Mouse (Mus musculus) WW6 (cell line): Measurements from ENCODE around the gene Phkg1.
"Not testable (repeated sequence)": the region's sequence is repeated elsewhere in the genome, so short reads cannot be mapped to it uniquely, and the experiment has no call there.

Experiments used
- DNase-seq: peaks from one replicate; pipeline ENCODE4 v3.0.0-alpha.2; 2013; ENCODE audit warnings: low read depth, low spot score

Gene Phkg1

DNA sequence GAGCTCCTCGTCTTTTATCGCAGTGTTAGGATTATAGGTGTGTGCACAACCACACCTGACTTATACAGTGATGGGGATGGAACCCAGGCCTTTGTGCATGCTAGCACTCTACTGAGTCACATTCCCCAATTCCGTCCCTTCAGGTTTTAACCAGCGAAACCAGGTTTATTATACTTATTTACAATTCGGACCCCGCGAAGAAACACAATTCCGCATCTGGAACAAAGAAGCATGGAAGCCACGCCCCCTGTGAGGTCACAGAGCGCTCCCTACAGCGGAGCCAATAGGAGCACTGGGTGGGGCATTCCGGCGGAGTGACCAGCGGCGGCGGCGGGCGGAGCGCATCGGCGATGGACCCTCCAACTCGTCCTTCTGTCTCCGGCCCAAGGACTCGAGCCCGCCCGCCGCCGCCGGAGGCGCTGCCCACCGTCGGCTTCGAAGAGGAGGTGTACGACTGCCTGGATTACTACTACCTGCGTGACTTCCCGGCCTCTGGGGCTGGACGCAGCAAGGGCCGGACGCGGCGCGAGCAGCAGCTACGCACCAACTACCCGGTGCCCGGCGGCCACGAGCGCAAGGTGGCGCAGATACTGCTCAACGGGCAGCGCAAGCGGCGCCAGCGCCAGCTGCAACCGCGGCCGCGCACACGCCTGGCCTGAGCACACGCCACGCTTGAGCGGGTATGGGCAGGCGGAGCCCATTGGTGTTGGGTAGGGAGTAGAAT, 10.1 kb upstream of the Phkg1 start, which contains the start of gene Nupr1l:
Gene Nupr1l, plus strand, starts transcription at position 299 of the 724 bp plus-strand sequence.
- DNase-seq = no peak

DNA sequence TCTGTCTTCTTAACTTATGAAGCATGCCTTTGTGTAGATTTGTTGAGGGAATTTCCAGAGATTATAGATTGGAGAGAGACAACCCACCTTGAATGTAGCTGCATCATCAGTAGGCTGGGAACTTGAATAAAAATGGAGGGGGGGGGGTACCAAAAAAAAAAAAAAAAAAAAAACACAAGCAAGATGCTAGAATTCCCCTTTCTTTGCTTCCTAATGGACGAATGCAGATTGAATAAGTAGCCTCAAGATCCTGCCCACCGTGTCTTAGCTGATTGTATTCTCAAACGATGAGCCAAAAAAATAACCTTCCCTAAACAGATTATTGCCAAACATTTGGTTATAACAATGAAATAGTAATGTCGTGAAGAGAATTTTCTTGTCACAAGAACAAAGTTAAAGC, 9.4 kb upstream of the Phkg1 start:
- no peak for DNase-seq

DNA sequence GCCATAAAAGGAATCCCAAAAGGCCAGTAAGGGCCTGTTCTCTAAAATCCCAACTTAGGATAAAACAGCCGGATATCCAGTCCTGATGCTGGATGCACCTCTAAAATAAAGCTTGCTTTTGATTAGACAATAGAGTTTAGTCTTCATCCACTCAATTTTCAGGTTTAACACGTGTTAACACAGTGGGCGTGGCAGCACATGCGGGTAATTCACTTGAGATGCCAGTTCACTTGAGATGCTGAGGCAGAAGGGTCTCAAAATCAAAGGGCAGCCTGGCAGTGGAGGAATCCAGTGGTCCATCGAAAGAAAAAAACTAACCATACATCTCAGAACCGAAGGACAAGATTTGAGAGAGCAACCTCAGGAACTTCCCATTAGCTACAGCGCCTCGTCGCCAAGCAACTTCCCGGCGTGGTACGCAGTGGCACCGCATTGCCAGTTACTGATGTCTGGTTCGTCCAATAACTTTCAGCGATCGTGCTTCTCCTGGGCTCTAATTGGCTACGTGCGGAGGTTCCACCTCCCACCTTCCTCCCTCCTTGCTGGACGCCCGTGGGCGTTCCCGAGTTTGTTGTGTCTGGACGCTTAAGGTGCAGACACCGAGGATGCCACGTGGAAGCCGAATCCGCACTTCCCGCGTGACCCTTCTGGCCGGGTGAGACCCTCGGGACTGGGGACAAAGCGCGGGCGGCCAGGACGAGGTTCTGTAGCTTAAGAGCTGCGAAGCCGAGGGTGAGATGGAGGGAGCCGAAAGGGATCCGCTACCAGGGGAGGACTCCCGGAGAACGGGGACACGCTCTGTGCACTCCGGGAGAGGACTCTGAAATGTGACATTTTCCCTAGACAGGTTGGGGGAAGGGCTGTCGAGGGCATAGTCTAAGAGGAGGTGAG, 2.9 kb downstream of the Phkg1 start, which contains the start of gene Zbed5:
Gene Zbed5, plus strand, starts transcription at position 526 of the 891 bp plus-strand sequence.
- DNase-seq = peak; percentile 90

DNA sequence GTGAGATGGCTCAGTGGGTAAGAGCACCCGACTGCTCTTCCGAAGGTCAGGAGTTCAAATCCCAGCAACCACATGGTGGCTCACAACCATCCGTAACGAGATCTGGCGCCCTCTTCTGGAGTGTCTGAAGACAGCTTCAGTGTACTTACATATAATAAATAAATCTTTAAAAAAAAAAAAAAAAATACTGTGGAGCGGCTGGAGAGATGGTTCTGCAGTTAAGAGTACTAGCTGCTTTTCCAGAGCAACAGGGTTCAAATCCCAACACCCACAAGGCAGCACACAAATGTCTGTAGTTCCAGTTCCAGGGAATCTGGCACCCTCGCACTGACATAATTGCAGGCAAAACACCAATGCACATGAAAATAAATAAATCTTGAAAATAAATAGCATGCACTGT, 8.0 kb downstream of the Phkg1 start:
- DNase-seq = not testable (repeated sequence)

DNA sequence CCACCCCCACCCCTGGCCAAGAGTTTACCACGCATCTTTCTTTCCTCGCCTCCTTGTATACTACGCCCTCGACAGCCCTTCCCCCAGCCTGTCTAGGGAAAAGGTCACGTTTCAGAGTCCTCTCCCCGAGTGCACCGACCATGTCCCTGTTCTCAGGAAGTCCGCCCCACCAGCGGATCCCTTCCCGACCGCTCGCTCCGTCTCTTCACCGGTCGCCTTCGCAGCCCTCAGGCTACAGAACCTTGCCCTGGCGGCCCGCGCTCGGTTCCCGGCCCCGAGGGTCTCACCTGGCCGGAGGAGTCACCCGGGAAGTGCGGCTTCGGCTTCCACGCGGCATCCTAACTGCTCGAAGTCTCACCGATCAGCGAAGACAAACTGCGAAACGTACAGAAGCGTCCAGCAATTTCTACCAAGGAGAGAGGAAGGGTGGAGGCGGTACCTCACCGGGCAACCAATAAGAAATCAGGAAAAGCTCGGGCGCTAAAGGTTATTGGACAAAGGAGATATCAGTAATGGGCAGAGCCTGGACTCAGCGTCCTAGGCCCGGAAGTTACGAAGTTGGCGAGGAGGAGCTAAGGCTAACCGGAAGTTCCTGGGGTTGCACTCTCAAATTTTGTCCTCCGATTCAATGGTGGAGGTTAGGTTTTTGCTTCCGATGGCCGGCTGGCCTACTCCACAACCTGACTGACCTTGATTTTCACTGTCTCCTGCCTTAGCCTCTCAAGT, 11.3 kb downstream of the Phkg1 start, which contains the start of gene Chchd2:
Gene Chchd2, minus strand, starts transcription at position 560 of the 726 bp plus-strand sequence.
- peak; percentile 93 for DNase-seq

DNA sequence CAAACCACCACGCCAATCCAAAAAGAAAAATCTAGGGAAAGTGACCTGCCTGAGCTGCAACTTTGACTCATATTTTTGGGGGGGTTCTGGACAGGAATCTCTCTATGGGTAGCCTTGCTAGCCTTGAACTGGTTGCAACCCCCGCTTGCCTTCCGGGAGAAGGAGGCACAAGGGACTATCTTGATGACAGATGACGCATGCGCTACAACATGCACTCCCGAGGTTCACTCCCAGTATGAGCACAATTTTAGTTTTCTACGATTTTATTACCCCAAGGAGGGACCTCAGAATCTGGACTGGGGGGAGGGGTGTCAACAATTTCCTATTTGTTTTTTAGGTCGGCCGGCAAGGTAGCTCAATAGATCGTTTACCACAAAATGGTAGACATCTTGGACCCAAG, 12.1 kb downstream of the Phkg1 start:
- DNase-seq = no peak

DNA sequence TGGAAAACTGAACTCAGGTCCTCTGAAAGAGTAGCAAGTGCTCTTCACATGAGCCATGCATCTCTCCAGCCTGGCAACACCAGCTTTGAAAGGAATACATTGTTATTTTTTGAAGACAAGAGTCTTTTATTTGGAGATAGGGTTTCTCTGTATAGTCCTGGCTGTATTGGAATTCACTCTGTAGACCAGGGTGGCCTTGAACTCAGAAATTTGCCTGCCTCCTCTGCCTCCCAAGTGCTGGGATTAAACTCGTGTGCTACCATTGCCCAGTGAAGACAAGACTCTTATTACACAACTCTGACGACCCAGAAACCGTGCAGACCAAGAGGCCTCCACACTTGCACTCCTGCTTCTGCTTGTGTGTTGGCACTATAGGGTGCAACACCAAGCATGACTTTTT, 18.5 kb downstream of the Phkg1 start:
- no peak for DNase-seq

DNA sequence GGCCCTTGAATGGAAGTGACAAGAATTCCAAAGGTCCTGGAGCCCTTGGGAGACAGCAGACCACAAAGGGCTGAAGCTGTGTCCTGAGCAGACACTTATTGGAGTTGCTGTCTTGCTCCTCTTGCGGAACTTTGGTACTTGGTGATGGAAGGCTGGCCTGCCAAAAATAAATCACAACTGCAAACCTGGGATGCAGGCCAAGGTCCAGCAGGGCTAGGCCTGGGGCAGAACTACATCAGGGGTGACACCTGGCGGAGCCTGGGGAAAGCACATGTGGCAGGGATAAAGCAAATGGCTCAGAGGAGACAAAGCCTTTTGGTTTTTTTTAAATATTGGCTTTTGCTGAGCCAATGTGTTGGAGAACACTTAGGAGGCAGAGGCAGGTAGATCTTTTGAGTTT, 19.4 kb downstream of the Phkg1 start:
- DNase-seq = no peak

DNA sequence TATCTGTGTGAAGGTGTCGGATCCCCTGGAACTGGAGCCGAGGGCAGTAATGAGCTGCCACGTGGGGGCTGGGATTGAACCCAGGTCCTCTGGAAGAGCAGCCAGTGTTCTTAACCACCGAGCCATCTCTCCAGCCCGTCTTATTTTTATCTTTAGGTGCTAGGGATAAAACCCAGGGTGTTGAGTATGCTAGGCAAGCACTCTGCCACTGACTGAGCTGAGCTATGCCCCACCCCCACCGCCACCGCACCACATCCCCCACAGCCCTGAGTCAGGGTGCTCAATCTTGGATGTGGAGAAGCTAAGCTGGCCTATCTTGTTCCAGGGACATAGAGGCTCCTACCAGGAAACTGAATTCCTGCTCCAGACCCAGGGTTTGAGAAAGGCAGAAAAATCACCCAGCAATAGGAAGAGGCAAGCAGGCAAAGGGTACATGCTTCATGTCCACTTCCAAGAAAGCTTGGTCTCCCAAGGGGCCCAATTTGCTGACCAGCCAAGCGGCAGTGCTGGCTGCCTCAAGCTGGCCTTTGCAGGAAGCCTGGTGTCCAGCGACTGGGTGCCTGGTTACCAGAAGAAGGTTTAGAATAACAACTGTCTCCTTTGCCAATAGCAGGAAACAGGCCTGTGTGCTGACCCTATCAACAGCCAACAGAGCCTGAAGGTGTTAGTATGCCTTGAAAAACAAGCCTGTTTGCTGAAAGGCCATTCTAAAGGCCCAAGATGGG, 20.5 kb downstream of the Phkg1 start:
- DNase-seq = no peak

DNA sequence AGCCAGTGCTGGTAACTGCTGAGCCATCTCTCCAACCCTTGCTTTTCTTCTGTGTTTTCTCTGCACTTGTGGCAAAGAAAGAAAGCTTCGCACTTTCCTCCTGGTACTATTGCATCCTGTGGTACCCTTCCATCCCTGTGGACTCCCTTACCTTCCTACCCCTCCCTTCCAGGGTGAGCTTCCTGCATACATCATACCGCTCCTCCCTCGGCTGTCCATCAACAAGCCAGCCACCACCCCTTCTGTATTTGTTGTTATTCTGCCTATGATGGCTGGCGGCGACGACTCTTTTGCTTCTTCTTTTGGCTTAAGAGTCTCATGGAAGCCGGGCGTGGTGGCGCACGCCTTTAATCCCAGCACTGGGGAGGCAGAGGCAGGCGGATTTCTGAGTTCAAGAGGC, 23.3 kb downstream of the Phkg1 start:
- DNase-seq = no peak

DNA sequence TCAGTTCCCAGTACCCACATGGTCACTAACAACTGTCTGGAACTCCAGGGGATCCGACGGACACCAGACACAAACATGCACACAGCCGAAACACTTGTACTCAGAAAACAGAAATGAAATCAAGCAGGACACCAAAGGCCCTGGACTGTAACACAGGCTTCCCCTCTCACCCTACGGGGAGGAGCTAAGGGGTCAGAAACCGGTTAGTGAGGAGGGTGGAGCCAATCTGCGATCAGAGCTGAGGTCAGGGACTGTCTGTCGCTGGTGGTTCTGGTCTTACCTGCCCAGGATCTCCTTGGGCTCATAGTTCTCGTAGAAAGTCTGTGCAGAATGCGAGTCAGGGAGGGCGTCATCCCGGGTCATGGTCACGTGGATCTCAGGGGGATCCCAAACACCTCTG, 24.4 kb downstream of the Phkg1 start:
- DNase-seq = no peak

DNA sequence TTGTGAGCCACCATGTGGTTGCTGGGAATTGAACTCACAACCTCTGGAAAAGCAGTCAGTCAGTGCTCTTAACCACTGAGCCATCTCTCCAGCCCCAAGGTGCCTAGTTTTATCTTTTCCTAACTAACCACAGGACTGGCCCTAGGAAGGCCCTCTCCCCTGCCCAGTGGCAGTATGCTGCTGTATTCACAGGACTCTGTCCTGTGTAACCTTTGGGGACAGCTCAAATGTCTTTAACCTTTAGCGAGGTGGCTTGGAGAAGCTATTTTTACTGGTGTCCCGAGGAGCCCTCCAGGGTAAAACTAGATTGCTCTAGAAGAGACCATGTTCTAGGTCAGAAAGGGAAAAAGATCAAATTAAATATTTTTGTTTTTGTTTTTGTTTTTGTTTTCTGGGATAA, 27.1 kb downstream of the Phkg1 start:
- DNase-seq = no peak

DNA sequence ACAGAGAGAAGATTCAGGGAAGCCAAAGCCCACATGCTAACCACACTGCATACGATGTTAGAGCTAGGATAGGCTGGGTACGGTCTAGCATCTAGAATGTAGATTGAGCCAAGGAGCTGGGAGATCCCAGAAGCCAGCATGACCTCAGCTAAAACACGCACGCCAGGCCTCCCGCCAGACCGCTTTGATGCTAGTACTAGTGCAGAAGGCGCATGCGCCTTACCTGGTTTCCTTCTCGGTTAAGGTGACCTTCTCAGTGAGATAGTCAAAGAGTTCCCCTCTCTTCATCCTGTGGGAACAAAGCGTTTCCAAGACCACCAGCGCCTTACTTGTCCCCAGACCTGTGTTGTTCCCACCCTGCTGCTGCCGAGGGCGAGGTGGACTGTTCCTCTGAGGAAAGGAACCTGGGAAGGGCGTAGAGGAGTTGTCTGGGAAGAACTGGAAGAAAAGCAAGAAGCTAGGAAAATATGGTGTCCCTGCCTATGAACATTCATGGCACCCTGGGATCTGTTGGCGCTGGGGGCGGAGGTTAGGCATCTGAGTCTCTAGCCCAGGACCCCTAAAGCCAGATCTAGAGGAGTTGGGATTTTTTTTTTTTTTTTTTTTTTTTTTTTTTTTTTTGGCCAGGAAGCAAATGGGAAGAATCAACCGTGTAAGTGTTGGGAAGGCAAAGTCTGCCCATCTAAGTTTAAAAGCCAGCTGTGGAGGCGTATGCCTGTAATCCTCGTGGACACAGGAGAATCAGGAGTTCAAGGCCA, 28.9 kb downstream of the Phkg1 start:
- peak; percentile 81 for DNase-seq

DNA sequence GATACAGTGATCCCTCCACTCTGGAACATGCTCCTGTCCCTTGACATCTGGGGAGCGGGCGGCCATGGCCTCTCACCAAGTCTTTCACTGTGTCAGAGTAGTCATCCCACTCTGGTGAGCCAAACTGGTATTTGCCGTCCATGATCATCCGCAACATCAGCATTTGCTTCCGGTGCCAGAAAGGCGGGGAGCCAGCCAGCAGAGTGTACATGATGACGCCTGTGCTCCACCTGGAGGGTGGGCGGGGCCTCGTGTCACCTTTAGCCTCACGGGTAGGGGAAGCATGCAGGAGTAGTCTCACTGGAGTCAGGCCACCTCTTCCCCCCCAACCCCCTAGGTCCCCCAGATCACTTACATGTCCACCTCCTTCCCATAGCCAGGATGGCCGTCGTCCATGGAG, 32.5 kb downstream of the Phkg1 start:
- DNase-seq = no peak

DNA sequence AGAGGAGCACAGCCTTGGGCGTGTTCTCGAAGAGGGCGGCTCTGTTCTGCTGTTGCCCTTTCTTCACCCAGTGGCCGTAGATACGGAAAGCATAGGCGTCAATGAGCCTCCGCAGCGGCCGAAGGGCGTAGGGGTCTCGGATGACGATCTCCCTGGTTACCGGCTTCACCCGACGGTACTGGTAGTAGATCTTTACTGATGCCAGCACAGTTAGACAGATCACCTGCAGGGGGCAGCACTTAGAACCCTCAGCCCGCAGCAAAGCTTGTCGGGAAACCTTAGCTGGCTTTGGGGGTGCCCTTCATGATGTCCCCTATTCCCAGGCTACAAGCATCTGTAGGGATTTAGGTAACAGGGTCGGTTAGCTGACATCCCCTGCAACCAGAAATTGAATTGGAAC, 33.9 kb downstream of the Phkg1 start:
- DNase-seq = no peak

DNA sequence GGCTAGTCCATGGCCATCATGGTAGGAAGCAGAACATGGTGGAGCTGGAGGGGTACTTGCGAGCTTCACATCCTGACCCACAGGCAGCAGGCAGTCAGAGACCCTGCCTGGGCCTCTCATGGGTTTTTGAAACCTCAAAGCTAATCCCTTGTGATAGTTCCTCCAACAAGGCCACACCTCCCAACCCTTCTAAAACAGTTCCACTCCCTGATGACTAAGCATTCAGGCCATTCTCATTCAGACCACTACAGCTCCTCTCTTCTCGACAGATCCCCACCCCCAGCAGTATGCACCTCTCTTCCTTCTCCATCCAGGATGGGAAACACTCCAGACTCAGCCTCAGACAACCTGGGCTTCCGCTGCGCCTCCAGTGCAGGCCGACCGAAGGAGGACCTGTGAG, 36.0 kb downstream of the Phkg1 start:
- DNase-seq = no peak

DNA sequence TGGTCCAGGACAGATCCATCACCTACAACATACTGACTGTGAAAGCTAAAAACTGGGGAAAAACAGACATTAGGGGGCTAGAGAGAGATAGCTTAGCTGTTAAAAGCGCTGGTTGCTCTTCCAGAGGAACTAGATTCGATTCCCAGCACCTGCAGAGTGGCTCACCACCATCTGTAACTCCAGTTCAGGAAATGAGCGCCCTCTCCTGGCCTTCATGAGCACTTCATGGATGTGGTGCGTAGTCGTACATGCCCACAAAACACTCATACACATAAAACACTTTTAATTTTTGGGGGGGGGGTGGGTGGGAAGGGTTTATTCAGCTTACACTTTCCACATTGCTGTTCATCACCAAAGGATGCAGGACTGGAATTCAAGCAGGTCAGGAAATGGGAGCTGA, 41.9 kb downstream of the Phkg1 start:
- no peak for DNase-seq

DNA sequence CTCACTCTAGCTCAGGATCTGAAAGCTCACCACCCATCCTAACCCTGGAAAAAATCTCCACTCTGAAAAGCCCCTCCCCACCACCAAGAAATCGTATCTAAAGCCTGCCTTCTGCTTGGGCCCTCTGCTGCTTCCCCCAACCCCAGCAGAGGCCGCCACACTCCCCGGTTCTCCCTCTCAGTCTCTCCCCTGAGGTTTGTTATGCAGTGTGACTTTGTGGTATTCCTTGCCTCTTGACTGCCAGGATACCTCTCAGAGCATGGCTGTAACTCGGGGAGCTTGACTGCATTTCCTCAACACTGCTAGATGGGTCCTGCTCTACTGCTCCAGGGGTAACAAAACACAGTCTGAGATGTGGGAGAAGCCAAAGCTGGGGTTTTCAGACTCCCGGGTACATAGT, 43.2 kb downstream of the Phkg1 start:
- no peak for DNase-seq

DNA sequence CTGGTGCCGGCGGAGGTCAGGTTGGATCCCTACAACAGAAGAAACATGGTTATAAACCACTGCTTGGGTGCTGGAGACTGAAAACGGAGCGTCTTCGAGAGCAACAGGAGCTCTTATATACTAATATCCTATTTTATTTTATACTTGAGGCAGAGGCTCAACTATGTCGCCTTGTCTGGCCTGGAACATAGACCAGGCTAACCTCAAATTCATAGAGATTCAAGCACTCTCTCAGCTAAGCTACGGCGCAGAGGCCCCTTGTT, 50.9 kb downstream of the Phkg1 start:
- DNase-seq = no peak

DNA sequence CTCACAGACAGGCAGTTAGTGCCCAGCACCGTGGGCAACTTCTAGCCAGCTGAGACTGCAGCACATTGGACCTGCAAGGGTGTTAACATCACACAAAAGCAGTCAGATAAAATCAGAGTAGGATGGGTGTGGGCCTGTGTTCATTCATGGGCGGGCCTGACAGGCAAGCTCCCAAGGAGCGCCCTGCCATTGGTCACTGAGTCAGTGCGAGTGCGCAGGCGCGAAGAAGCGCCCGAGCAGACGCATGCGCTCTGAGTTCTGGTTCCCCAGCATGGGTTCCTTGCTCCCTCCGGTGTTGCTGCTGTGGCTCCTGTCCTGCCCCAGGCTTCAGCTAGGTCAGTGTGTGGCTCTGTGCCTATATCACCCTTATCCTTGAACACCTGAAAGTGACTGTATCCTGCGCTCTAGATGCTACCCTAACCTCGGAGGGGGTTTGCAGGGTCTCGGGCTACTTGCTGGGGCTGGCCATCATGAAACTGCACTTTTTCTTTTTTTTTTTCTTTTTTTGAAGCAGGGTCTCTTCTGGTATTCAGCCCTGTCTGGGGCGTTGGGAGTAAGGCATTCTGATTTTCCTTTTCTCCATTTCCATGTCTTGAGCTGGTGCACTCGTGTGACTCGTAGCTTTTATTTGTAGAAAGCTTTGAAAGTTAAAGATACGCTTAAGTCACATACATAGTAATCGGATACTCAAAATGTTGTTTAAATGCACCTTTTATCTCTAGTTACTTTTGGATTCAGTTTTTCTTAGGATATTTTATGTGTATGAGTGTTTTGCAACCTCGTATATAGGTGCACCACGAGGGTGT, 51.4 kb downstream of the Phkg1 start, which contains the start of gene Sumf2:
Gene Sumf2, plus strand, starts transcription at position 235 of the 806 bp plus-strand sequence.
- DNase-seq = peak; percentile 91
